Mouse (Mus musculus) neural tube, embryonic 11.5 days (tissue): Measurements from ENCODE around the gene Stx2. TPM values are rescaled to one million over a fixed set of nuclear protein-coding genes. Genes with fewer than 3 reads are reported as not detected.

Source experiments
- ATAC-seq: fragments of 200-750 bp; cut with Nextera tagmentation; 2 replicates; pipeline ENCODE4 v1.8.0; 2017; ENCODE audit warnings: moderate number of reproducible peaks, mild to moderate bottlenecking, moderate TSS enrichment, moderate library complexity; ENCODE audit not compliant: insufficient read depth, low FRiP score, low TSS enrichment
- DNase-seq: peaks from one replicate; pipeline ENCODE4 v3.0.0-alpha.2; 2015; ENCODE audit warnings: low spot score
- H3K27ac ChIP-seq: fragments of 300-500 bp; sonication (generic); 2 replicates; pipeline ENCODE4 v1.5.1; 2014; ENCODE audit warnings: low read depth, mild to moderate bottlenecking, low read length
- H3K27me3 ChIP-seq: fragments of 300-500 bp; sonication (generic); 2 replicates; pipeline ENCODE4 v1.6.1; 2014; ENCODE audit warnings: mild to moderate bottlenecking, low read length, mixed read lengths; ENCODE audit not compliant: control insufficient read depth, insufficient read depth
- H3K36me3 ChIP-seq: fragments of 300-500 bp; sonication (generic); 2 replicates; pipeline ENCODE4 v1.6.1; 2014; ENCODE audit warnings: mild to moderate bottlenecking, low read length, moderate library complexity, mixed read lengths; ENCODE audit not compliant: control insufficient read depth, insufficient read depth
- H3K4me1 ChIP-seq: fragments of 300-500 bp; sonication (generic); 2 replicates; pipeline ENCODE4 v1.6.1; 2014; ENCODE audit warnings: low read length, mixed read lengths; ENCODE audit not compliant: control insufficient read depth, insufficient read depth
- H3K4me2 ChIP-seq: fragments of 300-500 bp; sonication (generic); 2 replicates; pipeline ENCODE4 v1.6.1; 2014; ENCODE audit warnings: low read depth, mild to moderate bottlenecking, moderate library complexity
- H3K4me3 ChIP-seq: fragments of 300-500 bp; sonication (generic); 2 replicates; pipeline ENCODE4 v1.5.1; 2014; ENCODE audit warnings: low read depth, low read length
- H3K9ac ChIP-seq: fragments of 300-500 bp; sonication (generic); 2 replicates; pipeline ENCODE4 v1.6.1; 2014; ENCODE audit warnings: mild to moderate bottlenecking, low read length
- H3K9me3 ChIP-seq: fragments of 300-500 bp; sonication (generic); 2 replicates; pipeline ENCODE4 v1.6.1; 2016; ENCODE audit warnings: low read length; ENCODE audit not compliant: control insufficient read depth
- WGBS: fragments of 180-500 bp; shearing (Covaris S2); extraction: QIAGEN DNeasy Blood & Tissue Kit; methylation state at CpG from one replicate; pipeline ENCODE4 v1.1.7; 2014; 5-methylcytosine and 5-hydroxymethylcytosine counted together
- polyA plus RNA-seq: library from polyadenylated mRNA; unstranded; fragments of >200 nt; fragmentation: Nextera tagmentation; extraction: Ambion mirVana; gene quantifications from 2 replicates; pipeline ENCODE4 v1.2.1, GENCODE M21; 2014

Stx2 gene
- polyA plus RNA-seq, 1 experiment from 2014 or later = 32.7 TPM

GRCm38 (mm10) chr5:129029131-129029723, 20.9 kb upstream of the Stx2 start:
- 79% methylated on average over 5 of the region's 5 CpGs for WGBS
- H3K4me2 ChIP-seq = no peak overlapping the region
- H3K27me3 ChIP-seq = no peaks in the 10 kb centered on the region
- no peaks in the 10 kb centered on the region for H3K4me1 ChIP-seq
- peaks cover 2% of the 10 kb centered on the region; the same call in 1 of the 2 replicates for H3K36me3 ChIP-seq
- ATAC-seq (no peak), DNase-seq (no peak)
- no peak overlapping the region for H3K27ac ChIP-seq
- no peaks in the 10 kb centered on the region for H3K9me3 ChIP-seq
- H3K9ac ChIP-seq = no peak overlapping the region
- no peak overlapping the region for H3K4me3 ChIP-seq

DNA sequence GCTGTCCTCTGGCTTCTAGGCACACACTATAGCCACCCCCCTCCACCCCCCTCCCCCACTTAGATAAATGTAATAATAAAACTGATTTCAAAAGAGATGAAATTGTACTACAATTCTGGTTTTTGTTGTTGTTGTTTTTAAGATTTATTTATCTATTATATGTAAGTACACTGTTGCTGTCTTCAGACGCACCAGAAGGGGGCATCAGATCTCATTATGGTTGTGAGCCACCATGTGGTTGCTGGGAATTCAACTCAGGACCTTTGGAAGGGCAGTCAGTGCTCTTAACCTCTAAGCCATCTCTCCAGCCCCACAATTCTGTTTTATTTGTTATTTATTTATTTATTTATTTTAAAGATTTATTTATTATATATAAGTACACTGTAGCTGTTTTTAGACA, 18.3 kb upstream of the Stx2 start:
- no peaks in the 10 kb centered on the region for H3K9me3 ChIP-seq
- no peaks in the 10 kb centered on the region for H3K4me1 ChIP-seq
- peaks cover 2% of the 10 kb centered on the region; the same call in 1 of the 2 replicates for H3K36me3 ChIP-seq
- H3K27ac ChIP-seq = no peak overlapping the region
- no peak overlapping the region for H3K4me2 ChIP-seq
- no peaks in the 10 kb centered on the region for H3K27me3 ChIP-seq
- no peak overlapping the region for H3K4me3 ChIP-seq
- H3K9ac ChIP-seq = no peak overlapping the region
- no peak for ATAC-seq
- no peak for DNase-seq
- 75% methylated on average over 1 of the region's 1 CpGs for WGBS

- DNase-seq (no peak), ATAC-seq (no peak)
- Histone ChIP-seq H3K27me3 (no peaks in the 10 kb centered on the region), H3K36me3 (peaks cover 2% of the 10 kb centered on the region; the same call in 1 of the 2 replicates), H3K4me1 (no peaks in the 10 kb centered on the region), H3K27ac (no peak overlapping the region), H3K4me2 (no peak overlapping the region), H3K9ac (no peak overlapping the region), H3K9me3 (no peaks in the 10 kb centered on the region), H3K4me3 (no peak overlapping the region)
- WGBS = 92% methylated on average over 3 of the region's 3 CpGs
Measured at GRCm38 (mm10) chr5:129026171-129026570, 17.8 kb upstream of the Stx2 start.

DNA sequence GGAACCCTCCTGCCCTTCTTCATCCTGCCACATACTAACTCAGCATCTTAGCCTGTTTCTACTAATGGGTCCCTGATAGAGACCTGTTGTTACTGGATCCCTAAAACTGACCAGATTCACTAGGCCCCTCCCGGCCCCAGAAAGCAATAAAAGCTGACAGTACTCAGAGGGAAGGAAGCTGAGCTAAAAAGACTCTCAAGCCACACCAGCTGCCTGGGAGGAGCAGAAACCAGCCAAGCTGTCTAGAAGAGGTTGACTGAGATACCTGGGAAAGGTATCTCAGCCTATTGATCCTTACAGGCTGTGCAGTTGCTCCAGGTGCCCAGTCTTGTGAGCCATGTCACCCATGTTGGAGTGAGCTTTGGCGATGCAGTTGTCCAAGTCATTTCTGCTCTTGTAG, 17.4 kb upstream of the Stx2 start:
- no peaks in the 10 kb centered on the region for H3K27me3 ChIP-seq
- H3K4me1 ChIP-seq = no peaks in the 10 kb centered on the region
- WGBS = 74% methylated on average over 2 of the region's 2 CpGs
- no peak overlapping the region for H3K4me3 ChIP-seq
- DNase-seq = no peak
- peaks cover 2% of the 10 kb centered on the region; the same call in 1 of the 2 replicates for H3K36me3 ChIP-seq
- no peak for ATAC-seq
- no peaks in the 10 kb centered on the region for H3K9me3 ChIP-seq
- no peak overlapping the region for H3K9ac ChIP-seq
- no peak overlapping the region for H3K4me2 ChIP-seq
- no peak overlapping the region for H3K27ac ChIP-seq

- Histone ChIP-seq H3K4me1 (no peaks in the 10 kb centered on the region), H3K9ac (no peak overlapping the region), H3K36me3 (peaks cover 2% of the 10 kb centered on the region; the same call in 1 of the 2 replicates), H3K4me3 (no peak overlapping the region), H3K27ac (no peak overlapping the region), H3K27me3 (no peaks in the 10 kb centered on the region), H3K9me3 (no peaks in the 10 kb centered on the region), H3K4me2 (no peak overlapping the region)
- DNase-seq (no peak), ATAC-seq (no peak)
- 32% methylated on average over 2 of the region's 2 CpGs for WGBS
Measured at GRCm38 (mm10) chr5:129025048-129025447, 16.7 kb upstream of the Stx2 start.

GRCm38 (mm10) chr5:129020731-129021130, 12.4 kb upstream of the Stx2 start:
- peak; percentile 40 for DNase-seq
- Histone ChIP-seq H3K4me2 (peak overlapping the region; percentile 84), H3K4me3 (peak overlapping the region; percentile 94), H3K27ac (peak overlapping the region; percentile 97), H3K9me3 (no peaks in the 10 kb centered on the region), H3K36me3 (no peaks in the 10 kb centered on the region), H3K9ac (peak overlapping the region; percentile 98), H3K27me3 (no peaks in the 10 kb centered on the region), H3K4me1 (no peaks in the 10 kb centered on the region)
- ATAC-seq = peak; percentile 33
- 6% methylated on average over 28 of the region's 28 CpGs for WGBS

DNA sequence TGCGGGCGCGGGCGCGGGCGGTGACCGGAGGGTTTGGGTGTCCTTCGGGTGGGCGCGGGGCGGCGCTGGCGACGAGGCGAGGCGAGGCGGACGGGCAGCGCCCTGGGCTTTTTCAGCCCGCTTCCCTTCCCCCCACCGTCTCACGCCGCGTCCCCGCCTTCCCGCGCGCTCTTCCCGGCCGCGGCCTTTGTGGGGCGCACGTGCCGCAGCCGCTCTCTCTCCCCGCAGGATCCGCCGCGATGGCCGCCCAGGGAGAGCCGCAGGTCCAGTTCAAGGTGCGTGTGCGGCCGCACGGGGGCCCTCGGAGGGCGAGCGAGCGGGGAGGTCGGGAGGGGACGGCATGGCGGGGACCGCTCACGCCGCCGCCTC, 11.9 kb upstream of the Stx2 start:
- peak overlapping the region; percentile 84 for H3K4me2 ChIP-seq
- H3K27ac ChIP-seq = peak overlapping the region; percentile 97
- no peaks in the 10 kb centered on the region for H3K27me3 ChIP-seq
- H3K9me3 ChIP-seq = no peaks in the 10 kb centered on the region
- WGBS = 0% methylated on average over 23 of the region's 56 CpGs
- H3K4me1 ChIP-seq = no peaks in the 10 kb centered on the region
- H3K9ac ChIP-seq = peak overlapping the region; percentile 98
- H3K36me3 ChIP-seq = no peaks in the 10 kb centered on the region
- H3K4me3 ChIP-seq = peak overlapping the region; percentile 94
- peak; percentile 85 for DNase-seq
- ATAC-seq = peak; percentile 61

GRCm38 (mm10) chr5:129019497-129020299, 11.3 kb upstream of the Stx2 start, which contains the start of gene Ran:
Ran (plus strand) TSS chr5:129020069.
- Histone ChIP-seq H3K27ac (peak within 1 kb of the TSS; percentile 97), H3K4me3 (peak within 1 kb of the TSS; percentile 94), H3K9me3 (no peaks in the 10 kb centered on the region), H3K36me3 (no peaks in the 10 kb centered on the region), H3K27me3 (no peaks in the 10 kb centered on the region), H3K9ac (peak within 1 kb of the TSS; percentile 98), H3K4me2 (peak within 1 kb of the TSS; percentile 84), H3K4me1 (no peaks in the 10 kb centered on the region)
- DNase-seq = peak; percentile 98
- peak; percentile 86 for ATAC-seq
- WGBS = under 1% methylated on average over 59 of the region's 102 CpGs
